Mouse (Mus musculus) testis, adult 2 months (tissue): ENCODE data around the gene Tmem54. TPM values are rescaled to one million over a fixed set of nuclear protein-coding genes. Genes with fewer than 3 reads are reported as not detected.
A peak's percentile ranks its signal among the peaks of the same experiment; 100 is the strongest.

ENCODE experiments used
- H3K27ac ChIP-seq: fragments of 200-500 bp; 2 replicates; pipeline ENCODE4 v1.5.1; 2012; ENCODE audit warnings: low read depth, low read length; ENCODE audit not compliant: control insufficient read depth, insufficient read depth
- H3K27me3 ChIP-seq: fragments of 200-500 bp; 2 replicates; pipeline ENCODE4 v1.6.1; 2012; ENCODE audit warnings: mild to moderate bottlenecking, low read length, moderate library complexity; ENCODE audit not compliant: control insufficient read depth, insufficient read depth
- H3K36me3 ChIP-seq: fragments of 200-500 bp; 2 replicates; pipeline ENCODE4 v1.6.1; 2012; ENCODE audit warnings: mild to moderate bottlenecking, low read length; ENCODE audit not compliant: control insufficient read depth, insufficient read depth
- H3K4me1 ChIP-seq: fragments of 200-500 bp; 2 replicates; pipeline ENCODE4 v1.6.1; 2012; ENCODE audit warnings: low read length; ENCODE audit not compliant: control insufficient read depth, insufficient read depth
- H3K4me3 ChIP-seq: fragments of 200-500 bp; 2 replicates; pipeline ENCODE4 v1.5.1; 2012; ENCODE audit warnings: low read depth, mild to moderate bottlenecking, low read length, moderate library complexity, mixed read lengths; ENCODE audit not compliant: control insufficient read depth
- CTCF ChIP-seq: fragments of 200-500 bp; IDR thresholded peaks from 2 replicates; pipeline ENCODE4 v1.5.1; 2012; ENCODE audit warnings: low read depth, mild to moderate bottlenecking, inconsistent platforms, low read length, moderate library complexity; ENCODE audit not compliant: control insufficient read depth, insufficient read depth, insufficient replicate concordance
- POLR2A ChIP-seq: fragments of 200-500 bp; IDR thresholded peaks from 2 replicates; pipeline ENCODE4 v1.6.1; 2012; ENCODE audit warnings: low read depth, mild to moderate bottlenecking, inconsistent platforms, low read length, moderate library complexity; ENCODE audit not compliant: control insufficient read depth
- polyA plus RNA-seq: library from polyadenylated mRNA; depleted of rRNA; stranded (reverse); fragments of >200 nt; gene quantifications from 2 replicates; pipeline ENCODE4 v1.2.3, GENCODE M21; 2012

The Tmem54 gene
- polyA plus RNA-seq, 1 experiment, result 0.42 TPM

GRCm38 (mm10) chr4:129140808-129141207, 35.5 kb downstream of the Tmem54 start:
- H3K27me3 ChIP-seq, result no peaks in the 10 kb centered on the region
- peak overlapping the region; percentile 21; the same call in 1 of the 2 replicates for H3K27ac ChIP-seq
- no peaks in the 10 kb centered on the region for H3K36me3 ChIP-seq
- no peak for TF ChIP-seq POLR2A
- TF ChIP-seq CTCF, result no peak
- H3K4me1 ChIP-seq, result peaks cover 7% of the 10 kb centered on the region
- no peak overlapping the region for H3K4me3 ChIP-seq

- H3K4me3 ChIP-seq, result no peak overlapping the region
- no peak for TF ChIP-seq CTCF
- TF ChIP-seq POLR2A, result no peak
- no peaks in the 10 kb centered on the region for H3K36me3 ChIP-seq
- H3K4me1 ChIP-seq, result peaks cover 5% of the 10 kb centered on the region
- no peaks in the 10 kb centered on the region for H3K27me3 ChIP-seq
- peak overlapping the region; percentile 67 for H3K27ac ChIP-seq
These were observed 36.5 kb downstream of the Tmem54 start for GRCm38 (mm10) chr4:129141560-129142438.

- Histone ChIP-seq H3K4me1 (peaks cover 4% of the 10 kb centered on the region), H3K27ac (no peak overlapping the region; the same call in 1 of the 2 replicates), H3K4me3 (no peak overlapping the region), H3K27me3 (no peaks in the 10 kb centered on the region), H3K36me3 (no peaks in the 10 kb centered on the region)
- TF ChIP-seq POLR2A (no peak), CTCF (no peak)
These were observed 37.2 kb downstream of the Tmem54 start for GRCm38 (mm10) chr4:129142439-129143045.

- TF ChIP-seq CTCF (no peak), POLR2A (no peak)
- H3K27ac ChIP-seq, result no peak overlapping the region
- H3K4me1 ChIP-seq, result peaks cover 2% of the 10 kb centered on the region; the same call in 1 of the 2 replicates
- no peaks in the 10 kb centered on the region for H3K27me3 ChIP-seq
- H3K36me3 ChIP-seq, result no peaks in the 10 kb centered on the region; the same call in none of the 2 replicates
- no peak overlapping the region for H3K4me3 ChIP-seq
These were observed 38.2 kb downstream of the Tmem54 start for GRCm38 (mm10) chr4:129143509-129143908.

- no peak overlapping the region for H3K4me3 ChIP-seq
- H3K27ac ChIP-seq, result no peak overlapping the region
- TF ChIP-seq CTCF (no peak), POLR2A (no peak)
These were observed 39.3 kb downstream of the Tmem54 start for GRCm38 (mm10) chr4:129144401-129145367.

GRCm38 (mm10) chr4:129145411-129145810, 40.1 kb downstream of the Tmem54 start:
- no peaks in the 10 kb centered on the region for H3K27me3 ChIP-seq
- TF ChIP-seq POLR2A (no peak), CTCF (no peak)
- H3K4me1 ChIP-seq, result peaks cover 2% of the 10 kb centered on the region; the same call in 1 of the 2 replicates
- no peak overlapping the region for H3K27ac ChIP-seq
- H3K36me3 ChIP-seq, result no peaks in the 10 kb centered on the region; the same call in none of the 2 replicates
- H3K4me3 ChIP-seq, result no peak overlapping the region

More at GRCm38 (mm10) chr4:129144401-129145367, 39.3 kb downstream of the Tmem54 start:
- H3K36me3 ChIP-seq, result no peaks in the 10 kb centered on the region; the same call in none of the 2 replicates
- H3K4me1 ChIP-seq, result peaks cover 2% of the 10 kb centered on the region; the same call in 1 of the 2 replicates
- H3K27me3 ChIP-seq, result no peaks in the 10 kb centered on the region

- Histone ChIP-seq H3K27ac (no peak overlapping the region), H3K4me3 (no peak overlapping the region), H3K36me3 (peaks cover 1% of the 10 kb centered on the region), H3K4me1 (peaks cover 2% of the 10 kb centered on the region; the same call in 1 of the 2 replicates), H3K27me3 (no peaks in the 10 kb centered on the region)
- TF ChIP-seq CTCF (no peak), POLR2A (no peak)
These were observed 40.6 kb downstream of the Tmem54 start for GRCm38 (mm10) chr4:129145943-129146342.
